Mouse (Mus musculus): ENCODE measurements at regions not wholly inside any gene's neighbourhood (a gene's known extent, or its start where the extent isn't known, plus 50 kb on each side); places are given as distances from the start of the nearest gene placed in this dataset.
"Not testable (repeated sequence)": the region's sequence is repeated elsewhere in the genome, so short reads cannot be mapped to it uniquely, and the experiment has no call there.

GRCm38 (mm10) chr12:14250124-14250523, 98.3 kb upstream of the Fam84a start:
- DNase-seq (ENCODE audit: low spot score in 2 of 2) = no peak

DNA sequence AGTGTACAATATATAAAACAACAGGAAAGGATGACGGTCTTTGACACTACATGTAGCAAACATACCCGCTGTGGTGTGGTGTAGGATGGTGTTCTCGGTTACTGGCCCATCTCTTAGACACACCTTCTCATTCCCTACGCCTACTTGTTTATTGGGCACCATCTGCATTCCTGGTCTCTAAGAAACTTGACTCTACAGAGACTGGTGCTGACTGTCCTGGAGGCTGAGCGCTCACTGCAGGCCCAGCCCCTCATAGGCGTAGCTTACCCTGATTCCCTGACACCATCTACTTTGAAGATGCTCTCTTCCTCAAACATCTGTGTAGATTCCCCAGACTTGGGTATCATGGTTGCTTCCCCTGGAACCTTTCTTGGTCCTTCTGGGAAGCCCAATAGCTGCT, 90.9 kb upstream of the Fam84a start:
- not testable (repeated sequence) for DNase-seq (ENCODE audit: low spot score in 2 of 2)

DNA sequence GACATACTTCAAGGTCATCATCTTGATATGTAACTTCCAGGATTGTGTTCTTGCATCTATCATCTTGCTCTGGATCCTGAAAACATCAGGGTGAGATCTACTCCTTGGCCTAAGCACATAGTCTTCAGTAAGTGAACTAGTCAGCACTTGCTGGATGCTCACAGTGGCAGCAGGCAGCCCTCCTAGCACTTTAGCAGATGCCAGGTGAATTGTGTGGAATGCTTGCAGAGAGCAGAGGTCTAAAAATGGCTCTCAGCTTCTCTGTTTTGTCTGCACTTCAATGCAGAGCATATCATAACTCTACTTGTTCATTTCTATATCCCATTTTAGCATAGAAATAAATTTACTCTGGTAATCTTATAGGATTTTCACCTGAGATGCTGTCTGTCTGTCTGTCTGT, 85.8 kb upstream of the Fam84a start:
- DNase-seq (ENCODE audit: low spot score in 2 of 2) = no peak

DNA sequence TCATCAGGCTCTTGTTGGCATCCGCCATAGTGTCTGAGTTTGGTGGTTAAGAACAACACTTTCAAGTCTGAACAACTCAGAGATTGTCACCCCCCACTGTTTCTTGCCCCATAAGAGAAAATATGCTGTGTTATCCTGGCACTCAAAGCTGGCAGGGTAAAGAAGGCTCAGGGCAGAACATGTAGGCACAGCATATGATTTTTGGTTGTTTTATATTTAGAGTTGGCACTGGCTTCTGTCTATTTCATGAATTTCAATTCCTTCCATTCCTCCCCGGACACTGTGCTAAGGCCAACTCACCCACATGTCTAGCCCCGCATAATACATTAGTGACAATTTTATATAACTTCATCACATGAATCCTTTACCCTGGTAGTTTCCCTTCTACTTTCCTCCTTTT, 83.5 kb upstream of the Fam84a start:
- DNase-seq (ENCODE audit: low spot score in 2 of 2) = no peak

DNA sequence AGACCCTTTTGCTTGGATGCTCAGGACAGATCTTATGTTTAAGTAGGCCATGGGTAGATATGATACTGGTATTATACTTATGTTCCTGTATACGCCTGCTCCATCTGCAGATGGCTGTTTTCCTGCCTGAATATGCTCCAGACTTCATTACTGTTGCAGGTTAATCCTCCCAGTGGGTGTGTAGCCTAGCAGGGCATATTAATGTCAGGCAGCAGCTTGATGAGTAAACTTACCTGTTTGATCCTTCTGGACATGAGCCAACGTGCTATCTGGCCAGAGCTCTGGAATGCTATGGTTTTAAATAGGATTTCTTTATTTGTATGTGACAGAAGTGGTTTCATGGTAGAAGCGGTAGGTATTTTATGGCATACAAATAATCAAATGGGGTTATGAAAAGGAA, 60.8 kb upstream of the Fam84a start:
- no peak for DNase-seq (ENCODE audit: low spot score in 2 of 2)

DNA sequence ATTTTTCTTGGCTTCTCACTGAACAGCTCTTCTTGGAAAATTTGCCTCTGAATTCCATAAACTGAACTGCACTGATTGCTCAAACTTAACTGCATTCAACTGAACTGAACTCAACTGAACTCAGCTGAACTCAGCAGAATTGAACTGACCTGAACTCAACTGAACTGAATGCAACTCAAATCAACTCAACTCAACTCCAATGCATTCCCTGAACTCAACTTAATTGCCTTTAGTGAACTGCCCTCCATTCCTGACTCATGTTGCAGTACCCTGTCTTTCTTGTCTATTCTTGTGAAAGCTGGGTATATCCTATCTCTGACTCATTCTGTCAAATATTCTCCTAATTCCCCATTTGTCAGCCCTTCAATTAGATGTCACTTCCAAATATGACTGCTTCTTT, 58.0 kb upstream of the Fam84a start:
- no peak for DNase-seq (ENCODE audit: low spot score in 2 of 2)

DNA sequence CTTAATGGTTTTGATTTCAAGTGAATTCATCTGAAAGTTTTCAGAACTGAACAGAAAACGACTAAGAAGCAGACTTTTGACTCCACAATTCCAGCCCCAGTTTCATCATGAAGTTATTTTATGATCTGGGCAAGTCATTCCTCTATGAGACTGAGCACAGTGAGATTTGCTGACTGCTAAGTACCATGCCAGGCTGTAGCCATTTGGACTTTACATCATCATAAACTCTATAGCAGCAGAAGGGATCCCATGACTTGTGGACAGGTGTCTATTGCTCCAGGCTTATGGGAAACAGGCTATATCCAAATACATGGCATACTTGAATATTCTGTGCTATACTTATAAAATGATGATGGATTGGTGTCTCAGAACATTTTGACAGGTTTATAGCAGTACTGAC, 55.4 kb upstream of the Fam84a start:
- DNase-seq (ENCODE audit: low spot score in 2 of 2) = no peak

- DNase-seq (ENCODE audit: low spot score in 2 of 2) = no peak
Measured at GRCm38 (mm10) chr12:14204491-14204890, 52.6 kb upstream of the Fam84a start.
